ENCODE assay signal across 28 mouse cellular contexts in genomic region chr2:147702330-147703063, GRCm38 (mm10).
DNase-seq lines count a peak whose midpoint lies in the region; ATAC-seq and TF ChIP-seq lines count a peak whose summit lies in the region.
"Had no signal": no experiment of that assay in that cellular context is flagged by ENCODE, and none has a peak within 500 bp of the region (broad histone marks: within the 10 kb centered on the region; RNA-seq: fewer than 3 reads in every experiment).

No protein-coding gene starts in this region.

- no peaks in the 10 kb centered on the region for H3K9me3 ChIP-seq in hindbrain, embryonic 11.5 days (ENCODE audit: control insufficient read depth, low read length)
- H3K9me3 ChIP-seq in hindbrain, embryonic 16.5 days (ENCODE audit: control insufficient read depth, low read length), result no peaks in the 10 kb centered on the region
- no peaks in the 10 kb centered on the region for H3K9me3 ChIP-seq in stomach, embryonic 14.5 days (ENCODE audit: control insufficient read depth, low read depth, low read length)
- no peaks in the 10 kb centered on the region for H3K9me3 ChIP-seq in stomach, postnatal 0 days (ENCODE audit: control insufficient read depth, low read length)
- H3K9me3 ChIP-seq in midbrain, embryonic 13.5 days, result no peaks in the 10 kb centered on the region
- H3K9me3 ChIP-seq: limb, embryonic 10.5 days; limb, embryonic 15.5 days; liver, embryonic 13.5 days had no signal

- TF ChIP-seq EP300 in stomach, postnatal 0 days (optimal IDR thresholded peaks at IDR 0.05), result no peak

- intact Hi-C loops in left cerebral cortex, postnatal 4 days (cut with DNase I), result no loop called here

- no peak for DNase-seq in hindbrain, embryonic 11.5 days (ENCODE audit: low spot score)
- DNase-seq in stomach, postnatal 0 days (ENCODE audit: low spot score), result no peak
- no peak for DNase-seq in embryo, embryonic 9.5 days (ENCODE audit: extremely low spot score)
- no peak for DNase-seq in yolk sac, embryonic 10.5 days (ENCODE audit: low spot score)
- DNase-seq in left cerebral cortex, postnatal 4 days, result no peak
- DNase-seq: adrenal gland, postnatal 25 days; cerebellum, adult 18-20 months; cerebellum, postnatal 10 days; gastrocnemius, postnatal 25 days; heart, adult 18-20 months; heart, postnatal 36 days; kidney, adult 9 months; kidney, postnatal 10 days; layer of hippocampus, postnatal 36 days; liver, embryonic 13.5 days; lung, adult 18-20 months; thymus, postnatal 14 days had no signal

- WGBS in hindbrain, embryonic 11.5 days, result 50% methylated on average over 6 of the region's 6 CpGs
- WGBS in hindbrain, embryonic 16.5 days, result 42% methylated on average over 6 of the region's 6 CpGs
- 37% methylated on average over 6 of the region's 6 CpGs for WGBS in stomach, embryonic 14.5 days
- WGBS in stomach, postnatal 0 days, result 45% methylated on average over 6 of the region's 6 CpGs
- 19% methylated on average over 6 of the region's 6 CpGs for WGBS in midbrain, embryonic 13.5 days

- H3K36me3 ChIP-seq in hindbrain, embryonic 11.5 days (ENCODE audit: control insufficient read depth, insufficient read depth, low read length), result no peaks in the 10 kb centered on the region
- no peaks in the 10 kb centered on the region for H3K36me3 ChIP-seq in hindbrain, embryonic 16.5 days (ENCODE audit: control insufficient read depth, insufficient read depth, low read length)
- H3K36me3 ChIP-seq in stomach, embryonic 14.5 days (ENCODE audit: control insufficient read depth, insufficient read depth, low read length), result no peaks in the 10 kb centered on the region
- H3K36me3 ChIP-seq in stomach, postnatal 0 days (ENCODE audit: control insufficient read depth, insufficient read depth, low read length), result no peaks in the 10 kb centered on the region
- H3K36me3 ChIP-seq in midbrain, embryonic 13.5 days, result no peaks in the 10 kb centered on the region
- H3K36me3 ChIP-seq: limb, embryonic 10.5 days; limb, embryonic 15.5 days; liver, embryonic 13.5 days had no signal

- no peak overlapping the region for H3K27ac ChIP-seq in hindbrain, embryonic 11.5 days (ENCODE audit: low read depth, low read length)
- H3K27ac ChIP-seq in hindbrain, embryonic 16.5 days (ENCODE audit: low read depth, low read length), result no peak overlapping the region
- no peak overlapping the region for H3K27ac ChIP-seq in stomach, embryonic 14.5 days (ENCODE audit: low read length)
- no peak overlapping the region for H3K27ac ChIP-seq in stomach, postnatal 0 days (replicated peaks)
- H3K27ac ChIP-seq in midbrain, embryonic 13.5 days, result peak overlapping the region; percentile 44; the same call in 1 of the 2 replicates
- H3K27ac ChIP-seq: limb, embryonic 10.5 days; limb, embryonic 15.5 days; liver, embryonic 13.5 days; macrophage had no signal

- no peaks in the 10 kb centered on the region for H3K4me1 ChIP-seq in hindbrain, embryonic 11.5 days (replicated peaks; ENCODE audit: control insufficient read depth, insufficient read depth, low read length)
- no peaks in the 10 kb centered on the region for H3K4me1 ChIP-seq in hindbrain, embryonic 16.5 days (ENCODE audit: control insufficient read depth, insufficient read depth, low read depth, low read length)
- no peaks in the 10 kb centered on the region for H3K4me1 ChIP-seq in stomach, embryonic 14.5 days (ENCODE audit: control insufficient read depth, insufficient read depth, low read length)
- H3K4me1 ChIP-seq in stomach, postnatal 0 days (replicated peaks; ENCODE audit: control insufficient read depth, insufficient read depth), result no peaks in the 10 kb centered on the region
- H3K4me1 ChIP-seq in midbrain, embryonic 13.5 days (replicated peaks), result peaks cover 10% of the 10 kb centered on the region
- H3K4me1 ChIP-seq: limb, embryonic 10.5 days; limb, embryonic 15.5 days; liver, embryonic 13.5 days had no signal

- no peak overlapping the region for H3K4me2 ChIP-seq in hindbrain, embryonic 11.5 days (replicated peaks; ENCODE audit: low read depth, low read length)
- no peak overlapping the region for H3K4me2 ChIP-seq in hindbrain, embryonic 16.5 days (ENCODE audit: low read length)
- no peak overlapping the region for H3K4me2 ChIP-seq in stomach, embryonic 14.5 days (replicated peaks; ENCODE audit: low read depth, low read length)
- H3K4me2 ChIP-seq in stomach, postnatal 0 days (replicated peaks; ENCODE audit: low read depth), result no peak overlapping the region
- H3K4me2 ChIP-seq in midbrain, embryonic 13.5 days (replicated peaks), result no peak overlapping the region
- H3K4me2 ChIP-seq: heart, embryonic 11.5 days; limb, embryonic 15.5 days; liver, embryonic 13.5 days had no signal

- ATAC-seq in hindbrain, embryonic 11.5 days (ENCODE audit: low FRiP score), result peak; percentile 62; the same call in 1 of the 2 replicates
- no peak for ATAC-seq in hindbrain, embryonic 16.5 days
- ATAC-seq in stomach, embryonic 14.5 days (ENCODE audit: insufficient number of reproducible peaks, insufficient read depth, low FRiP score, low read depth), result 0 out of 2 replicates have a peak, but pooled peaks have one; percentile 46
- ATAC-seq in stomach, postnatal 0 days (ENCODE audit: low FRiP score, low TSS enrichment), result no peak
- ATAC-seq in midbrain, embryonic 13.5 days, result peak; percentile 88
- ATAC-seq: intestine, postnatal 0 days; lung, postnatal 0 days; Patski had no signal

- no peak overlapping the region for H3K4me3 ChIP-seq in hindbrain, embryonic 11.5 days (ENCODE audit: low read depth, low read length)
- H3K4me3 ChIP-seq in hindbrain, embryonic 16.5 days (ENCODE audit: low read length), result no peak overlapping the region
- H3K4me3 ChIP-seq in stomach, embryonic 14.5 days (ENCODE audit: low read depth, low read length), result no peak overlapping the region
- H3K4me3 ChIP-seq in stomach, postnatal 0 days (ENCODE audit: low read depth, low read length), result no peak overlapping the region
- H3K4me3 ChIP-seq in midbrain, embryonic 13.5 days (replicated peaks), result no peak overlapping the region
- H3K4me3 ChIP-seq: erythroblast, embryonic 14.5 days; limb, embryonic 10.5 days; limb, embryonic 15.5 days; liver, embryonic 13.5 days had no signal

- TF ChIP-seq CTCF in stomach, postnatal 0 days (IDR thresholded peaks at IDR 0.05; ENCODE audit: low read depth), result no peak

- no peak overlapping the region for H3K9ac ChIP-seq in hindbrain, embryonic 11.5 days (ENCODE audit: low read depth, low read length)
- no peak overlapping the region for H3K9ac ChIP-seq in hindbrain, embryonic 16.5 days (ENCODE audit: low read depth, low read length)
- H3K9ac ChIP-seq in stomach, embryonic 14.5 days (replicated peaks; ENCODE audit: low read depth, low read length), result no peak overlapping the region
- no peak overlapping the region for H3K9ac ChIP-seq in stomach, postnatal 0 days (ENCODE audit: low read length)
- no peak overlapping the region for H3K9ac ChIP-seq in midbrain, embryonic 13.5 days (replicated peaks)
- H3K9ac ChIP-seq: limb, embryonic 15.5 days; liver, embryonic 13.5 days had no signal

- H3K27me3 ChIP-seq in hindbrain, embryonic 11.5 days (ENCODE audit: control insufficient read depth, insufficient read depth, low read length), result no peaks in the 10 kb centered on the region
- no peaks in the 10 kb centered on the region for H3K27me3 ChIP-seq in hindbrain, embryonic 16.5 days (replicated peaks; ENCODE audit: control insufficient read depth, insufficient read depth, low read length)
- H3K27me3 ChIP-seq in stomach, embryonic 14.5 days (ENCODE audit: control insufficient read depth, insufficient read depth, low read length), result no peaks in the 10 kb centered on the region
- H3K27me3 ChIP-seq in stomach, postnatal 0 days (ENCODE audit: control insufficient read depth, insufficient read depth, low read length), result no peaks in the 10 kb centered on the region
- peaks cover 11% of the 10 kb centered on the region for H3K27me3 ChIP-seq in midbrain, embryonic 13.5 days
- H3K27me3 ChIP-seq: liver, embryonic 13.5 days had no signal

Comparison
In these comparisons a context has a peak if more than half of its experiments do, and no peak if none do; other contexts are left out.
1. ATAC-seq: peak in hindbrain, embryonic 11.5 days (single experiment), stomach, embryonic 14.5 days (single experiment) and midbrain, embryonic 13.5 days (single experiment); none in hindbrain, embryonic 16.5 days (single experiment) and stomach, postnatal 0 days (single experiment).